Mouse (Mus musculus): Measurements from ENCODE around the gene 2010111I01Rik. TPM values are rescaled to one million over a fixed set of nuclear protein-coding genes. Genes with fewer than 3 reads are reported as not detected.

Gene 2010111I01Rik
- polyA plus RNA-seq, 1 experiment from 2014 or later: 17.2 TPM

GRCm38 (mm10) chr13:63272602-63273229, 308.0 kb downstream of the 2010111I01Rik start:
- Histone ChIP-seq H3K4me1 (peaks cover 27% of the 10 kb centered on the region), H3K9me3 (replicated peaks) (no peaks in the 10 kb centered on the region), H3K27me3 (replicated peaks) (peaks cover 14% of the 10 kb centered on the region; the same call in 1 of the 2 replicates), H3K4me3 (peak overlapping the region; percentile 41), H3K4me2 (peak overlapping the region; percentile 63), H3K36me3 (no peaks in the 10 kb centered on the region), H3K9ac (peak overlapping the region; percentile 15; the same call in 1 of the 2 replicates), H3K27ac (peak overlapping the region; percentile 66; the same call in 1 of the 2 replicates)
- WGBS (ENCODE audit: insufficient replicate concordance): 14% methylated on average over 27 of the region's 27 CpGs
- peak; percentile 88 for ATAC-seq

GRCm38 (mm10) chr13:63273859-63274258, 309.2 kb downstream of the 2010111I01Rik start:
- ATAC-seq: no peak
- H3K27ac ChIP-seq: no peak overlapping the region
- H3K9ac ChIP-seq: no peak overlapping the region
- H3K36me3 ChIP-seq: no peaks in the 10 kb centered on the region
- no peaks in the 10 kb centered on the region for H3K9me3 ChIP-seq (replicated peaks)
- peaks cover 14% of the 10 kb centered on the region; the same call in 1 of the 2 replicates for H3K27me3 ChIP-seq (replicated peaks)
- peaks cover 34% of the 10 kb centered on the region for H3K4me1 ChIP-seq
- H3K4me3 ChIP-seq: no peak overlapping the region
- H3K4me2 ChIP-seq: peak overlapping the region; percentile 32; the same call in 1 of the 2 replicates
- 50% methylated on average over 2 of the region's 2 CpGs for WGBS (ENCODE audit: insufficient replicate concordance)

- Histone ChIP-seq H3K4me1 (peaks cover 37% of the 10 kb centered on the region), H3K9me3 (replicated peaks) (no peaks in the 10 kb centered on the region), H3K27me3 (replicated peaks) (peaks cover 14% of the 10 kb centered on the region; the same call in 1 of the 2 replicates), H3K4me3 (no peak overlapping the region), H3K4me2 (no peak overlapping the region; the same call in 1 of the 2 replicates), H3K36me3 (no peaks in the 10 kb centered on the region), H3K9ac (no peak overlapping the region), H3K27ac (no peak overlapping the region)
- ATAC-seq: no peak
- 75% methylated on average over 10 of the region's 10 CpGs for WGBS (ENCODE audit: insufficient replicate concordance)
Observed at GRCm38 (mm10) chr13:63274488-63275166, 309.9 kb downstream of the 2010111I01Rik start.

GRCm38 (mm10) chr13:63276389-63276788, 311.7 kb downstream of the 2010111I01Rik start:
- H3K4me2 ChIP-seq: no peak overlapping the region
- WGBS (ENCODE audit: insufficient replicate concordance): 84% methylated on average over 4 of the region's 4 CpGs
- no peak for ATAC-seq
- no peak overlapping the region for H3K4me3 ChIP-seq
- peaks cover 40% of the 10 kb centered on the region for H3K4me1 ChIP-seq
- H3K27me3 ChIP-seq (replicated peaks): peaks cover 7% of the 10 kb centered on the region; the same call in 1 of the 2 replicates
- H3K36me3 ChIP-seq: no peaks in the 10 kb centered on the region
- H3K9ac ChIP-seq: no peak overlapping the region
- H3K27ac ChIP-seq: no peak overlapping the region
- H3K9me3 ChIP-seq (replicated peaks): no peaks in the 10 kb centered on the region

- no peak overlapping the region for H3K9ac ChIP-seq
- ATAC-seq: no peak
- no peak overlapping the region for H3K4me2 ChIP-seq
- 56% methylated on average over 5 of the region's 5 CpGs for whole genome bisulfite sequencing (ENCODE audit: insufficient replicate concordance)
- H3K4me1 ChIP-seq: peaks cover 34% of the 10 kb centered on the region
- H3K27ac ChIP-seq: no peak overlapping the region
- H3K36me3 ChIP-seq: peaks cover 3% of the 10 kb centered on the region; the same call in 1 of the 2 replicates
- no peak overlapping the region for H3K4me3 ChIP-seq
- H3K9me3 ChIP-seq (replicated peaks): no peaks in the 10 kb centered on the region
- H3K27me3 ChIP-seq (replicated peaks): peaks cover 7% of the 10 kb centered on the region; the same call in 1 of the 2 replicates
Observed at GRCm38 (mm10) chr13:63277316-63277715, 312.6 kb downstream of the 2010111I01Rik start.

- WGBS (ENCODE audit: insufficient replicate concordance): 27% methylated on average over 5 of the region's 5 CpGs
- Histone ChIP-seq H3K27ac (no peak overlapping the region), H3K4me3 (no peak overlapping the region)
Observed at GRCm38 (mm10) chr13:63278141-63278631, 313.5 kb downstream of the 2010111I01Rik start.

GRCm38 (mm10) chr13:63278796-63279475, 314.2 kb downstream of the 2010111I01Rik start:
- no peaks in the 10 kb centered on the region for H3K9me3 ChIP-seq (replicated peaks)
- H3K27me3 ChIP-seq (replicated peaks): no peaks in the 10 kb centered on the region
- H3K4me2 ChIP-seq: peak overlapping the region; percentile 7; the same call in 1 of the 2 replicates
- H3K4me1 ChIP-seq: peaks cover 25% of the 10 kb centered on the region
- no peak overlapping the region for H3K27ac ChIP-seq
- ATAC-seq: peak; percentile 54; the same call in 1 of the 2 replicates
- peaks cover 13% of the 10 kb centered on the region; the same call in 1 of the 2 replicates for H3K36me3 ChIP-seq
- H3K9ac ChIP-seq: no peak overlapping the region
- 36% methylated on average over 10 of the region's 10 CpGs for WGBS (ENCODE audit: insufficient replicate concordance)
- no peak overlapping the region for H3K4me3 ChIP-seq

More at GRCm38 (mm10) chr13:63278141-63278631, 313.5 kb downstream of the 2010111I01Rik start:
- Histone ChIP-seq H3K36me3 (peaks cover 6% of the 10 kb centered on the region; the same call in 1 of the 2 replicates), H3K9me3 (replicated peaks) (no peaks in the 10 kb centered on the region), H3K27me3 (replicated peaks) (0 out of 2 replicates have a peak, but pooled peaks cover under 1% of the 10 kb centered on the region), H3K4me2 (no peak overlapping the region), H3K4me1 (peaks cover 25% of the 10 kb centered on the region), H3K9ac (no peak overlapping the region)
- no peak for ATAC-seq

GRCm38 (mm10) chr13:63279807-63280206, 315.1 kb downstream of the 2010111I01Rik start:
- H3K9ac ChIP-seq: no peak overlapping the region
- peaks cover 14% of the 10 kb centered on the region; the same call in 1 of the 2 replicates for H3K36me3 ChIP-seq
- H3K4me3 ChIP-seq: no peak overlapping the region
- H3K27me3 ChIP-seq (replicated peaks): no peaks in the 10 kb centered on the region
- WGBS (ENCODE audit: insufficient replicate concordance): 66% methylated on average over 8 of the region's 8 CpGs
- H3K4me2 ChIP-seq: no peak overlapping the region
- no peaks in the 10 kb centered on the region for H3K9me3 ChIP-seq (replicated peaks)
- peaks cover 25% of the 10 kb centered on the region for H3K4me1 ChIP-seq
- no peak overlapping the region for H3K27ac ChIP-seq
- no peak for ATAC-seq

GRCm38 (mm10) chr13:63280344-63280743, 315.7 kb downstream of the 2010111I01Rik start:
- Histone ChIP-seq H3K4me2 (no peak overlapping the region), H3K4me1 (peaks cover 25% of the 10 kb centered on the region), H3K27me3 (replicated peaks) (no peaks in the 10 kb centered on the region), H3K9ac (no peak overlapping the region), H3K4me3 (no peak overlapping the region), H3K36me3 (peaks cover 17% of the 10 kb centered on the region), H3K27ac (no peak overlapping the region), H3K9me3 (replicated peaks) (no peaks in the 10 kb centered on the region)
- no peak for ATAC-seq
- 69% methylated on average over 3 of the region's 3 CpGs for WGBS (ENCODE audit: insufficient replicate concordance)

- peaks cover 22% of the 10 kb centered on the region for H3K36me3 ChIP-seq
- H3K4me3 ChIP-seq: no peak overlapping the region
- WGBS (ENCODE audit: insufficient replicate concordance): 74% methylated on average over 8 of the region's 8 CpGs
- H3K4me2 ChIP-seq: no peak overlapping the region
- H3K9me3 ChIP-seq (replicated peaks): no peaks in the 10 kb centered on the region
- no peak overlapping the region for H3K27ac ChIP-seq
- H3K27me3 ChIP-seq (replicated peaks): no peaks in the 10 kb centered on the region
- peaks cover 23% of the 10 kb centered on the region for H3K4me1 ChIP-seq
- ATAC-seq: no peak
- H3K9ac ChIP-seq: no peak overlapping the region
Observed at GRCm38 (mm10) chr13:63281206-63281605, 316.5 kb downstream of the 2010111I01Rik start.

- Histone ChIP-seq H3K9ac (no peak overlapping the region), H3K4me3 (no peak overlapping the region), H3K9me3 (replicated peaks) (no peaks in the 10 kb centered on the region), H3K27me3 (replicated peaks) (no peaks in the 10 kb centered on the region), H3K36me3 (peaks cover 40% of the 10 kb centered on the region), H3K27ac (no peak overlapping the region), H3K4me2 (no peak overlapping the region), H3K4me1 (peaks cover 13% of the 10 kb centered on the region)
- no peak for ATAC-seq
Observed at GRCm38 (mm10) chr13:63283236-63283635, 318.5 kb downstream of the 2010111I01Rik start.
